Mouse (Mus musculus) gonadal fat pad, adult 2 months (tissue): Measurements from ENCODE around the gene Trmt2a. TPM values are rescaled to one million over a fixed set of nuclear protein-coding genes. Genes with fewer than 3 reads are reported as not detected.

ENCODE experiments used
- DNase-seq: peaks from one replicate; pipeline ENCODE4 v3.0.0-alpha.2; 2012; ENCODE audit warnings: low read depth
- polyA plus RNA-seq: library from polyadenylated mRNA; depleted of rRNA; stranded (reverse); fragments of >200 nt; gene quantifications from 2 replicates; pipeline ENCODE4 v1.2.3, GENCODE M21; 2012

The Trmt2a gene
- polyA plus RNA-seq, 1 experiment, result 55.1 TPM

DNA sequence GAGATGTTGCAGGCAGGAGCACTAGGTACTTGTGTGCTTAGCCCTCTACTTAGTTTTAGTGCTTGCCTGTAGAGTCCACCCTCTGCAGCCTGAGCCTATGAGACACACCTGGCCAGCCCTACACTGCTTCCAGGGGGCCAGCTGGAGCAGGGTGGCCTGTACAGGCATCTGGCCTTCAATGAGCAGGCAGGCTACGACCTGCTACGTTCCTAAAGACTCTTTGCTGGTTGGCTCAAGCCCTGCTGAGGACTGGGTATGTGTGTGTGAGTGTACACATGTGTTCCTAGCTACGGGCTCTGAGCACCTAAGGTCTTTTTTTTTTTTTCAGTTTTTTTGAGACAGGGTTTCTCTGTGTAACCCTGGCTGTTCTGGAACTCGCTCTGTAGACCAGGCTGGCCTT lies 17.0 kb upstream of the Trmt2a start:
- no peak for DNase-seq

DNA sequence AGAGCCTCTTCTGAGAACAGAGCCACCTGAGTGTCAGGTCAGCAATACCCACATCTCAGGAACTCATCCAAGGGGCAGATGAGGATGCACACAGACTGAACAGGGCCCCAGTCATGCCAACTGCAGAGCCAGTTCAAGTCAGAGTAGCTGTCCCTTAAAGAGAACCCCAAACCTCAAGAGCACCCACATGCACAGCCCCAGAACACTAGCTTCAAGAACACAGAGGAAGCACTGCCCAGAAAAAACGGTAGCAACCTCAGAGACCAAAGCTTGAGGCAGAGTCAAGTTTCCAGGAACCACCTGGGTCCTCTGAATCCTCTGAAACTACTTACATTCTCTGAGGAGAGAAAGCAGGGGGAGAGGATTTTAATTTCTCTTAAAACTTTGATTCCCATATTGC lies 15.0 kb upstream of the Trmt2a start:
- no peak for DNase-seq

DNA sequence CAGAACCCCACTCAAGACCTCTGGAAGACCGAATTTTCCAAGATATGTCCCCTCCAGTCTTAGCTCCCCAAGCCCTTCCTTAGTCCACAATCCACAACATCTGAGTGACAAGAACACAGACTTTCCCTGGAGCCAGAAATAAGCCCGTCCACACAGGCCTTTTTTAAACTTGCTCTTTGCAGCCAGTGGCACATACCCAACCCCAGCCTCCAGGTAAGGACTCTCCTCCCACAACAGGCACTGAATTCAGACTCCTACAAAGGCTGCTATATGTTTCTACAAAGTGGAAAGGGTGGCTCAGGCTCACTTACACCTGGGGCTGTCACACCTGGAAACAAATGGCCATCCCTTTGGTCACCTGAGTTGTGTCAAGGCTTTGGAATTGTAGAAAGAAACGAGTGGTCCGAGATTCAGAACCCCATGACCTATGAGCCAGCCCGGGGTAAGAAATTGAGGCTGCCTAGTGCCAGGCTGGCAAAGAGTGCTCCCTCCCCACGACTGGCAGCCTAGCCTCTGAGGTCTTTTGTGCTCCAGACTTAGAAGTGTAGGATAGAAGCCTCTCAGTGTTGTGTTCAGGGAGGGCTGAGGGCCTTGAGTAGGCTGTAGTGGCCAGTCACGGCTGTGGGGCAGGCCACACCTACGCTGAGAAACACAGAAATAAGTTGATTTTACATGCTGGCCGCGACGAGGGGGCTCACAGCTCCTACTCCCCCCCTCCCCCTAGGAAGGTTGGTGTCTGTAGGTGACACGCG lies 14.4 kb upstream of the Trmt2a start:
- DNase-seq, result no peak

DNA sequence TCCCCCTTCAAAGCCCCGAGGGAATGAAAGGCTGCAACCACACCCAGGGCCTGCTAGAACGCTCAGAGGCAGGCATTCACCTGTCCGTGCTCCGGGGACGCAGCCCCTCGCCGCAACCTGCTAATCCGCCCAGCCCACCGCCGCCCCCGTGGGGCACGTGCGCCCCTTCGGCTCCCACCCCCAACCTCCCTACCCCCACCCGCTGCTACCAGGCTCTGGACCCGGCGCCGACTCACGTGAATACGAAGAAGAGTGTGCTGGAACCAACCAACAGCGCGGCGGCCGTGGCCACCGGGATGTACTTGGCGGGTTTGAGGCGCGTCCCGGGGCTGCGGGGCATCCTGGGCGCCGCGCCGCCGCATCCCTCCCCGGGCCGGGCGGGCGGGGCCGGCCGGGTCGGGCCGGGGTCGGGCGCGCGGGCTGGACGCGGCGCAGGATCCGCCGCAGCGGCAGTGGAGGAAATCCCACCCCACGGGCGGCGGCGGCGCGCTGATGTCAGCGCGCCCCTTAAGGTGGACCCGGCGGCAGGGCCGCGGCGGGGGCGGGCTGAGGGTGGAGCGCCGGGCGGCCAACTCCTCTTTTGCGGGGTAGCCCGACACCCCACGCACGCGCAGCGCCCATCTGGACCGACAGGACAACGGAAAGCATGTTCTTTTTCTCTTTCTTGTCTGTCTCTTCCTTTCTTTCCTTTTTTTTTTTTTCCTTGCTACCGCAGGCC lies 13.6 kb upstream of the Trmt2a start, which contains the start of gene Zdhhc8:
TSS of gene Zdhhc8 (minus strand) at position 466 of the 718 bp plus-strand sequence.
- no peak for DNase-seq

- no peak for DNase-seq
These were observed 13.0 kb upstream of the Trmt2a start for GRCm38 (mm10) chr16:18235389-18236065.

GRCm38 (mm10) chr16:18236676-18237501 lies 11.6 kb upstream of the Trmt2a start:
- no peak for DNase-seq

DNA sequence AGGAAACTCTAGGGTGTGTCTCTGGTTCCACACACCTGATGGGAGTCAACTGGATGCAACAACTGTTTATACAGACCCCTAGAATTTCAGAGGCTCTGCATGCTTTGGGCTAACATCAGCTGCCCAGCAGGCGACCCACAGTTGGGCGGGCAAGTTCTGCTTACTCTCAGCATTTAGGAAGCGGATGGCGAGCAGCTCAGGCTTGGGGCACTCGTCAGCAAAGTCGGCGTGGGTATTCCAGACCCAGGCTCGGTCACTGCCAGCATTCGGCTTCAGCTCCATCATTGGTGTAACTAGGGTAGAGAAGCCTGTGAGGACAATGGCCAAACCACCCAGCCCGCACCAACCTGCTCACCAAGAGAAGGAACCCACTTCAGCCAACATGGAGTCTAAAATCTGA lies 6.9 kb upstream of the Trmt2a start:
- no peak for DNase-seq

DNA sequence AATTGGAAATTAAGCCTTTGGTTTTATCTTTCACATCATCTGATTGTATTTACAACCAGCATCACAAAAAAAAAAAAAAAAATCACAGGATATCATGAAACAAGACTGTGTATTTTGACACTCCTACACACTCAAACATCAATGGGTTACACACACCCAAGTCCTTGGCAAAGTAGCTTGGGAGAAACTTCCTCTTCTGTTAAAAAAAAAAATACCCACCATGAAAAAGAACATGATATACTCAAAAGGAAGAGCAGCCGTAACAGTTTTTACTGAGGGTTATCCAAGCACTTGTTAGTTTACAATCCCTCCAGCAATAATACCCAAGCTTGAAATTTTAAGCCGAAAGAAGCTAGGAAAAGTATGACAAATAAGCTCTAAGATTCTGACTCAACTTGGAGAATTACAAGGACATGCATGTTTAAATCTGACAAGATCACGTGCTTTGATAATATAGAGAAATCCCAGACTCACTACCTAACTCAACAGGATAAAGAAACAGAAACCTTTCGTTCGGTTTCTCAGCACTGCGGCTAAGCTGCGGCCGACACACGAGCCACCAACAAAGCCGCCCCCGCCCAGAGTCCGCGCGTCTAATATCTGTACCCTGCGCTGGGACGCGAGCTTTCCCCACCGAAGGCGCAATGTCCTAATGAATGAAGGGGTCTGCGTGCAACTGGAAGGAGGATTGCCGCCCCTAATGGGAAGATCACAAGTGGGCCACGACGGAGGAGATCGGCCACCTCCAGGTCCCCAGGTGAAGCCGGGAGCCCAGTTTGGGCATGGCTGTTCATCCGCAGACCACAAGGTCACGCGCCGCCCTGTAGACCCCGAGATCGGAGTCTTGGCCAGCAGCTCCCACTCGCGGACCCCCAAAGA lies 719 bp upstream of the Trmt2a start:
- DNase-seq, result no peak

DNA sequence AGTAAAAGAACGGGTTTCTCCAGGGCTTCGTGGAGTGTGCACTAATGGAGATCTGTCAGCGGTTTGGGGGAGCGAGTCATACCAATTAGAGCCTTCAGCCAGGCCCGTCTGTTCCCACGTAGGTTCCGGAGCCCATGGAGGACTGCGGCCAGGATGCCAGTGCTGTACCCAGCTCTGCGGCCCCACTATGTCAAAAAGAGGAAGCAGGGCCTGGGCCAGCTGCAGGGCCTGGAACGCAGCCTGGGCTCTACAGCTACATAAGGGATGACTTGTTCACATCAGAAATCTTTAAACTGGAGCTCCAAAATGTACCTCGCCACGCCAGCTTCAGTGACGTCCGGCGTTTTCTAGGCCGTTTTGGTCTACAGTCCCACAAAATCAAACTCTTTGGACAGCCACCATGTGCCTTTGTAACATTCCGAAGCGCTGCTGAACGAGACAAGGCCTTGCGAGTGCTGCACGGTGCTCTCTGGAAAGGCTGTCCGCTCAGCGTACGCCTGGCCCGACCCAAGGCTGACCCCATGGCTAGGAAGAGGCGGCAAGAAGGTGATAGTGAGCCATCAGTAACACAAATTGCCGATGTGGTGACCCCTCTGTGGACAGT lies 987 bp downstream of the Trmt2a start:
- DNase-seq, result no peak

DNA sequence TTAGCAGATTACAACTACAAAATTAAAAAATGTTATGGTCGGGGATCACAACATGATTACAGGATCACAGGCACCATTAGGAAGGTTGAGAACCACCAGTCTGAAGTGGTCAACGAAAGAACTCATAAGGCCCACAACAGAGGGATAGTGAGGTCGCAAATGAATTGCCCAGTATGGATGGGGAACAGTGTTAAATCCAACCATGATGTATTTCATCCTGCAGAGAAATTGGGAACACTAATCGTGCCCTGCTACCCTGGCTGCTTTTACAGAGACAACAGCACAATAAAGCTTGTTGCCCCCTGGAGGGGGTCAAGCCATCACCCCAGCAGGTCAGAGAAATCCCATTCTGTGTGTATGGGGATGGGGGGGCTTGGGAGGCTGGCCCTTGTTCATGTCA lies 1.8 kb downstream of the Trmt2a start:
- no peak for DNase-seq

GRCm38 (mm10) chr16:18250828-18251790 lies 2.6 kb downstream of the Trmt2a start:
- DNase-seq, result no peak

DNA sequence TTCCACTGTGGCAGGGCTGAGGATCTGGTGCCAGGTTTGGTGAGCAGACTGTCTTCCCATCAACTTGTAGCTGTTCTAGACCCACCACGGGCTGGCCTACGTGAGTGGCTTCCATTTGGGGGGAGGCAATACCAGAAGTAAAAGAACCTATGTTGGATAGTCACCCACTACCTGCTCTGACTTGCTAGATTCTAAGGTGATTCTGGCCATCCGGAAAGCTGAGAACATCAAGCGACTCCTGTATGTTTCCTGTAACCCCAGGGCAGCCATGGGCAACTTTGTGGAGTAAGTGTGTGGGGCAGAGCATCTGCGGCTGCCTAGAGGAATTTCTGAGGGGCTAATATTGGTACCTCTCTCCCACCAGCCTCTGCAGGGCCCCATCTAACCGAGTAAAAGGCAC lies 4.3 kb downstream of the Trmt2a start:
- DNase-seq, result no peak

GRCm38 (mm10) chr16:18253866-18254265 lies 5.4 kb downstream of the Trmt2a start:
- DNase-seq, result no peak

DNA sequence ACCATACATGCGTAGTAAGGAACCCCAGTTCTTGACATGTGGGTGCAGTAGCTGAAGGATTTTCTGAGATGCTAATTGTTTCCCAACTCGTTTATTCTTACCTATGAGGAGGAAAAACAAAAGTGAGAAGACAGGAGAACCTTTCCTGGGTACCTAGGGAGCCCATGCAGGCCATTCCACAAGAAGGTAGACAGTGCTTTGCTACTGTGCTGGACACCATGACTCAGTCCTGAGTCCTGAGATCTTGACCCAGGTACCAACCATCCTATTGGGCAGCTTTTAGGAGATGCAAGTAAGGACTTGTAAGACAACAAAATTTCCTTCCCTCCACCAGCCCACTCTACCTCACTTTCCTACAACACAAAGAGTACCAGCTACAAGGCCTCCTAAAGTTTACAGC lies 9.7 kb downstream of the Trmt2a start, which contains the start of gene Gm49776:
TSS of gene Gm49776 (minus strand) at position 101 of the 400 bp plus-strand sequence.
- no peak for DNase-seq

GRCm38 (mm10) chr16:18265024-18265423 lies 16.5 kb downstream of the Trmt2a start:
- no peak for DNase-seq

DNA sequence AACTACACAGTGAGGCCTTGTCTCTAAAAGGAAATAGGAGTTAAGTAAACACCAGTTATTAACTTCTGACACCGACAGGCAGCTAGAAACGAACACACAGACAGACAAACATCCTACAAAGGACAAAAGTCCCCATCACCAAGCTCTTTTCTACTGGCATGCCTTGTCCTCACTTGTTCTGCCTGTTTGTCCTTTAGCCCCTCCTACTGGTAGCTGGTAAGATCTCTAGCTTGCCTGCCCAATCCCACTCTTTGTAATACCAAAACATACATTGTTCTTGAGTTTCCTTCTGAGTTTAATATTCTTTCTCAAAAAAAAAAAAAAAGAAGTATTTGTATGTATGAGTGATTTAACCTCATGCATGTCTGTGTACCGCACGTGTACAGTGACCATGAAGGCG lies 19.7 kb downstream of the Trmt2a start:
- no peak for DNase-seq

DNA sequence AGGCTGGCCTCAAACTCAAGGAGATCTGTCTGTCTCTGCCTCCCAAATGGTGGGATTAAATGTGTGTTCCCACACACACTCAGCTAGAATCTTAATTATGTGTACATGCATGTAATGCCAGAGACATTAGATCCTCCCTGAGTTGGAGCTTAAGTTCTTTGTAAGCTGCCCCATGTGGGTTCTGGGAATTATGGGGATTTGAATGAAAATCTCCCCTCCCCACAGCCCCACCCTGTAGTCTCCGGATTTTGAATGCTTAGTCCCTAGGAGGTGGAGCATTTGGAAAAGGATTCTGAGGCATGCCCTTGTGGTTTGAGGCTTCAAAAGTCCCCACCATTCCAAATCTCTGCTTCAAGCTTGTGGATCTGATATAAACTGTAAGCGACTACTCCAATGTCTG lies 26.7 kb downstream of the Trmt2a start:
- no peak for DNase-seq

DNA sequence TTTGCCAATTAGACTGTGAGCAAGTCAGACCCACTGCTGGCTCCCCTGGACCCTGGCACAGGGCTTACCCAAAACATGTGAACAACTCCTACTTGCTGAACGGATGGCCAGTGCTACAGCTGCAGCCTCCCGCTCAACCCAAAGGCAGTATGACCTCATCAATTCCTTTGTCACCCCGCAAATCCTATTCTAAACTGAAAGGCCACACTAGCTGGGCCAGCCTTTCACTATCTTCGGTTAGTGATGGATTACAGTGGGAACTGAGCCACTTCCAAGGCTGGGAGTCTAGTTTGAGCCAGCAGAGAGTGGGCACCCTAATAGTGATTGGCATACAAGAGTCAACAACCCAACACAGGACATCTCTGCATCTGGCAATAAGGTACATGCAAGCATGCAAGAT lies 39.7 kb downstream of the Trmt2a start:
- DNase-seq, result no peak

DNA sequence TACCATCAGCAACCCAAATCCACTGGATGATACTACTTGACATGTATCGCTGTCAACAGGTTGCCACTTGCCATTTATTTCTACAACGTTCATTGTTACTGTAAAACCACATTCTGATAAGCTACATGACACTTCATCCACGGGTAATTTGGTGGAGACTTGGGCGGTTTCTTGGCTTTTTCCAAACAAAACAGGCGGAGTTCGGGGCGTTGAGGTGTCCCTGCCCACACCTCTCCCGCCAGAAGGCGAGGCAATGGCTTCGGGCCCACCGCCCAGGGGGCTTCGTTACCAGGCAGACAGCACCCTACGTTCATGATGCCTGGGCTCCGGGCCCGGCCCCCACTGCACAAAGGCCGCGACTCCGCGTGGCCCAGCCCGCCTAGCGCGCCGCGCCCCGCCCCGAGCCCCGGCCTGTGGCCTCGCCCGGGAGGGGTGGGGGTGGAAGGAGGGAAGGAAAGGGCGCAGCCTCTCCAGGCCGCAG lies 40.1 kb downstream of the Trmt2a start:
- no peak for DNase-seq
